Mouse (Mus musculus): ENCODE data around the gene Krtap19-3. TPM values are rescaled to one million over a fixed set of nuclear protein-coding genes. Genes with fewer than 3 reads are reported as not detected.

Gene Krtap19-3
- polyA plus RNA-seq, 1 experiment from 2014 or later, result not detected

- TF ChIP-seq CTCF (IDR thresholded peaks at IDR 0.05; ENCODE audit: low read depth), result peak; percentile 67
- H3K4me1 ChIP-seq (ENCODE audit: insufficient read depth), result no peaks in the 10 kb centered on the region
- no peaks in the 10 kb centered on the region for H3K9me3 ChIP-seq (ENCODE audit: low read depth, low read length)
- no peak overlapping the region for H3K4me2 ChIP-seq
- DNase-seq (peak; percentile 67), ATAC-seq (ENCODE audit: insufficient read depth) (no peak)
- 14% methylated on average over 5 of the region's 5 CpGs for WGBS
- no peak overlapping the region for H3K27ac ChIP-seq (ENCODE audit: low read depth)
- H3K9ac ChIP-seq, result no peak overlapping the region
- H3K27me3 ChIP-seq (ENCODE audit: insufficient read depth, low read length), result no peaks in the 10 kb centered on the region
- no peaks in the 10 kb centered on the region for H3K36me3 ChIP-seq (ENCODE audit: insufficient read depth)
- no peak overlapping the region for H3K4me3 ChIP-seq (ENCODE audit: low read depth, low read length)
Observed at GRCm38 (mm10) chr16:88851450-88851849, 26.4 kb downstream of the Krtap19-3 start.

GRCm38 (mm10) chr16:88848558-88848957 lies 29.3 kb downstream of the Krtap19-3 start:
- 77% methylated on average over 4 of the region's 4 CpGs for WGBS
- Histone ChIP-seq H3K9me3 (ENCODE audit: low read depth, low read length) (no peaks in the 10 kb centered on the region), H3K27ac (ENCODE audit: low read depth) (no peak overlapping the region)

GRCm38 (mm10) chr16:88847363-88847762 lies 30.5 kb downstream of the Krtap19-3 start:
- no peak for TF ChIP-seq CTCF (IDR thresholded peaks at IDR 0.05; ENCODE audit: low read depth)
- no peak overlapping the region for H3K4me3 ChIP-seq (ENCODE audit: low read depth, low read length)
- 85% methylated on average over 1 of the region's 1 CpGs for WGBS
- no peaks in the 10 kb centered on the region for H3K9me3 ChIP-seq (ENCODE audit: low read depth, low read length)
- no peaks in the 10 kb centered on the region for H3K36me3 ChIP-seq (ENCODE audit: insufficient read depth)
- DNase-seq (no peak), ATAC-seq (ENCODE audit: insufficient read depth) (no peak)
- H3K9ac ChIP-seq, result no peak overlapping the region
- H3K27ac ChIP-seq (ENCODE audit: low read depth), result no peak overlapping the region
- H3K4me1 ChIP-seq (ENCODE audit: insufficient read depth), result no peaks in the 10 kb centered on the region
- no peak overlapping the region for H3K4me2 ChIP-seq
- no peaks in the 10 kb centered on the region for H3K27me3 ChIP-seq (ENCODE audit: insufficient read depth, low read length)

More at GRCm38 (mm10) chr16:88848558-88848957, 29.3 kb downstream of the Krtap19-3 start:
- no peak overlapping the region for H3K4me2 ChIP-seq
- no peaks in the 10 kb centered on the region for H3K4me1 ChIP-seq (ENCODE audit: insufficient read depth)
- no peak overlapping the region for H3K4me3 ChIP-seq (ENCODE audit: low read depth, low read length)
- DNase-seq (no peak), ATAC-seq (ENCODE audit: insufficient read depth) (no peak)
- no peaks in the 10 kb centered on the region for H3K27me3 ChIP-seq (ENCODE audit: insufficient read depth, low read length)
- TF ChIP-seq CTCF (IDR thresholded peaks at IDR 0.05; ENCODE audit: low read depth), result no peak
- no peaks in the 10 kb centered on the region for H3K36me3 ChIP-seq (ENCODE audit: insufficient read depth)
- H3K9ac ChIP-seq, result no peak overlapping the region

Other genes starting within 250 kb of the Krtap19-3 start
- gene Krtap26-1, start 230.2 kb downstream of the Krtap19-3 start, polyA plus RNA-seq (2014; fragmentation: Nextera tagmentation; extraction: Ambion mirVana), result not detected in 2 replicates
- not detected in 2 replicates for gene Krtap27-1, start 206.4 kb downstream of the Krtap19-3 start, polyA plus RNA-seq (2014; fragmentation: Nextera tagmentation; extraction: Ambion mirVana)
- not detected in 2 replicates for gene 2310061N02Rik, start 170.1 kb downstream of the Krtap19-3 start, polyA plus RNA-seq (2014; fragmentation: Nextera tagmentation; extraction: Ambion mirVana)
- not detected in 2 replicates for gene Krtap13-1, start 149.2 kb downstream of the Krtap19-3 start, polyA plus RNA-seq (2014; fragmentation: Nextera tagmentation; extraction: Ambion mirVana)
- not detected in 2 replicates for gene Krtap13, start 126.4 kb downstream of the Krtap19-3 start, polyA plus RNA-seq (2014; fragmentation: Nextera tagmentation; extraction: Ambion mirVana)
- gene 2310034C09Rik, start 119.2 kb downstream of the Krtap19-3 start, polyA plus RNA-seq (2014; fragmentation: Nextera tagmentation; extraction: Ambion mirVana), result not detected in 2 replicates
- not detected in 2 replicates for gene 2310057N15Rik, start 103.8 kb downstream of the Krtap19-3 start, polyA plus RNA-seq (2014; fragmentation: Nextera tagmentation; extraction: Ambion mirVana)
- gene Gm5965, start 100.1 kb downstream of the Krtap19-3 start, polyA plus RNA-seq (2014; fragmentation: Nextera tagmentation; extraction: Ambion mirVana), result not detected in 2 replicates
- gene Gm20741, start 65.8 kb downstream of the Krtap19-3 start, polyA plus RNA-seq (2014; fragmentation: Nextera tagmentation; extraction: Ambion mirVana), result not detected in 2 replicates
- gene Krtap15, start 57.8 kb downstream of the Krtap19-3 start, polyA plus RNA-seq (2014; fragmentation: Nextera tagmentation; extraction: Ambion mirVana), result not detected in 2 replicates
- gene Krtap14, start 51.9 kb downstream of the Krtap19-3 start, polyA plus RNA-seq (2014; fragmentation: Nextera tagmentation; extraction: Ambion mirVana), result not detected in 2 replicates
- gene Krtap19-1, start 8.6 kb downstream of the Krtap19-3 start, polyA plus RNA-seq (2014; fragmentation: Nextera tagmentation; extraction: Ambion mirVana), result not detected in 2 replicates
- not detected in 2 replicates for gene Krtap19-2, start 3.8 kb downstream of the Krtap19-3 start, polyA plus RNA-seq (2014; fragmentation: Nextera tagmentation; extraction: Ambion mirVana)
- not detected in 2 replicates for gene Krtap19-4, start 7.1 kb upstream of the Krtap19-3 start, polyA plus RNA-seq (2014; fragmentation: Nextera tagmentation; extraction: Ambion mirVana)
- not detected in 2 replicates for gene Krtap19-5, start 18.4 kb upstream of the Krtap19-3 start, polyA plus RNA-seq (2014; fragmentation: Nextera tagmentation; extraction: Ambion mirVana)
- not detected in 2 replicates for gene Krtap19-9b, start 54.2 kb upstream of the Krtap19-3 start, polyA plus RNA-seq (2014; fragmentation: Nextera tagmentation; extraction: Ambion mirVana)
- gene Krtap16-3, start 84.8 kb upstream of the Krtap19-3 start, polyA plus RNA-seq (2014; fragmentation: Nextera tagmentation; extraction: Ambion mirVana), result not detected in 2 replicates
- gene Krtap22-2, start 132.7 kb upstream of the Krtap19-3 start, polyA plus RNA-seq (2014; fragmentation: Nextera tagmentation; extraction: Ambion mirVana), result not detected in 2 replicates
- gene Gm10229, start 137.2 kb upstream of the Krtap19-3 start, polyA plus RNA-seq (2014; fragmentation: Nextera tagmentation; extraction: Ambion mirVana), result not detected in 2 replicates
- not detected in 2 replicates for gene Krtap6-1, start 153.7 kb upstream of the Krtap19-3 start, polyA plus RNA-seq (2014; fragmentation: Nextera tagmentation; extraction: Ambion mirVana)
- not detected in 2 replicates for gene Gm10228, start 163.4 kb upstream of the Krtap19-3 start, polyA plus RNA-seq (2014; fragmentation: Nextera tagmentation; extraction: Ambion mirVana)
- not detected in 2 replicates for gene Krtap6-5, start 169.8 kb upstream of the Krtap19-3 start, polyA plus RNA-seq (2014; fragmentation: Nextera tagmentation; extraction: Ambion mirVana)
- gene 1110025L11Rik, start 186.0 kb upstream of the Krtap19-3 start, polyA plus RNA-seq (2014; fragmentation: Nextera tagmentation; extraction: Ambion mirVana), result not detected in 2 replicates
- not detected in 2 replicates for gene Krtap6-3, start 206.0 kb upstream of the Krtap19-3 start, polyA plus RNA-seq (2014; fragmentation: Nextera tagmentation; extraction: Ambion mirVana)